Mouse (Mus musculus): ENCODE data around the gene Map3k7.

The Map3k7 gene

GRCm38 (mm10) chr4:31963354-31964193 lies at the start of gene Map3k7:
Map3k7 (plus strand) TSS chr4:31964097.
- peak; percentile 91 to 92 for DNase-seq (ENCODE audit: low spot score in 2 of 2)

- DNase-seq (ENCODE audit: low spot score in 2 of 2): no peak
These were observed 48.8 kb upstream of the Map3k7 start for GRCm38 (mm10) chr4:31915114-31915513.

- DNase-seq (ENCODE audit: low spot score in 2 of 2): no peak
These were observed 45.2 kb upstream of the Map3k7 start for GRCm38 (mm10) chr4:31918717-31919116.

GRCm38 (mm10) chr4:31922215-31922614 lies 41.7 kb upstream of the Map3k7 start:
- DNase-seq (ENCODE audit: low spot score in 2 of 2): no peak

GRCm38 (mm10) chr4:31923437-31923836 lies 40.5 kb upstream of the Map3k7 start:
- no peak for DNase-seq (ENCODE audit: low spot score in 2 of 2)

- no peak for DNase-seq (ENCODE audit: low spot score in 2 of 2)
These were observed 39.4 kb upstream of the Map3k7 start for GRCm38 (mm10) chr4:31924301-31925185.

GRCm38 (mm10) chr4:31933171-31933570 lies 30.7 kb upstream of the Map3k7 start:
- DNase-seq (ENCODE audit: low spot score in 2 of 2): no peak

GRCm38 (mm10) chr4:31935831-31936306 lies 28.0 kb upstream of the Map3k7 start:
- DNase-seq (ENCODE audit: low spot score in 2 of 2): no peak

GRCm38 (mm10) chr4:31936358-31936757 lies 27.5 kb upstream of the Map3k7 start:
- no peak for DNase-seq (ENCODE audit: low spot score in 2 of 2)

GRCm38 (mm10) chr4:31936911-31937375 lies 27.0 kb upstream of the Map3k7 start:
- DNase-seq (ENCODE audit: low spot score in 2 of 2): no peak

GRCm38 (mm10) chr4:31937376-31938281 lies 26.3 kb upstream of the Map3k7 start:
- no peak for DNase-seq (ENCODE audit: low spot score in 2 of 2)

- DNase-seq (ENCODE audit: low spot score in 2 of 2): no peak
These were observed 25.3 kb upstream of the Map3k7 start for GRCm38 (mm10) chr4:31938416-31939106.

- no peak for DNase-seq (ENCODE audit: low spot score in 2 of 2)
These were observed 22.3 kb upstream of the Map3k7 start for GRCm38 (mm10) chr4:31941616-31942015.

GRCm38 (mm10) chr4:31943045-31943444 lies 20.9 kb upstream of the Map3k7 start:
- no peak for DNase-seq (ENCODE audit: low spot score in 2 of 2)

GRCm38 (mm10) chr4:31964194-31964875 lies 438 bp downstream of the Map3k7 start:
- peak in 1 of 2 experiments; percentile 8 for DNase-seq (ENCODE audit: low spot score in 2 of 2)

GRCm38 (mm10) chr4:31965208-31965607 lies 1.3 kb downstream of the Map3k7 start:
- DNase-seq (ENCODE audit: low spot score in 2 of 2): no peak

GRCm38 (mm10) chr4:31971437-31971836 lies 7.5 kb downstream of the Map3k7 start:
- DNase-seq (ENCODE audit: low spot score in 2 of 2): no peak

- DNase-seq (ENCODE audit: low spot score in 2 of 2): no peak
These were observed 8.3 kb downstream of the Map3k7 start for GRCm38 (mm10) chr4:31972181-31972580.

GRCm38 (mm10) chr4:31975260-31975950 lies 11.5 kb downstream of the Map3k7 start:
- no peak for DNase-seq (ENCODE audit: low spot score in 2 of 2)
